Mouse (Mus musculus) urinary bladder, postnatal 10 days (tissue): ENCODE results near the gene Olfr980.
"Not testable (repeated sequence)": the region's sequence is repeated elsewhere in the genome, so short reads cannot be mapped to it uniquely, and the experiment has no call there.

Source experiments
- DNase-seq: peaks from one replicate; pipeline ENCODE4 v3.0.0; 2022; ENCODE audit warnings: low spot score

The Olfr980 gene

GRCm38 (mm10) chr9:40009482-40009881, at the start of gene Olfr980:
Gene Olfr980, minus strand, starts transcription at chr9:40009582.
- no peak for DNase-seq

DNA sequence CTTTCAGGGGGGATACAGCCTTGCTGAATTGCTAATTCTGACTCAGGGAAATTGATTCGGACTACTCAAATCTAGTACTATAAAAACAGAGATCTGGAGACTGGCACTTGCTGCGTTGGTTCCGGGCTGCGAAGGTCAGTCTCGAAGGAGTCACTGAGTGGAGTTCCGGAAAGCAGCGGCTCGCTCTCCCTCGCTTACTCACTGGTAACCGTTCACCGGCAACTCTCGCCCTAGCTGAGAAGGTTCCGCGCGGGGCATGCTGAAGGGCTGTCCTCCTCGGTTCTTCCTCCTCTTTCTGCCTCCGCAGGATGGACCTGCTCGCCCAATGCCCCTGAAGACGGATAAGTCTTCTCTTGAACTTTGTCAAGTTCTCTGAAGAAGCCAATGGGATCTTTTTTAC, 40.8 kb upstream of the Olfr980 start:
- no peak for DNase-seq

DNA sequence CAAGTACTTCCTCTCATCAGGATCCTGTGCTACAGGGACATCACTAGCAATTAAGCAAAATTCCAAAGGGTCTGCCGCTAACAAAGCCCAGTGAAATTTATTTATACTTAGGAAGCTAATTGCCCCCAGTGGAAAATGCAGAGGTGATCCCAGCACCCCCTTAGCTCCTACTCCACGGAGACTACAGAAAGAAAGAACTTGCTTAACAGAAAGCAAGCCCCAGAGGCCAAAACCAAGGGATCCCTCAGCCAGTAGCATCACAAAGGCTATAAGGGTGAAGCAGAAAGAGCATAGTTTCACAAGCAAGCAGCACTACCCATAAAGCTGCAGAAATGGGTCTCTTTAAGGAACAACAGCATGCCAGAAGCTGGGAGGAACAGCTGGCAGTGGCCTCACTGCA, 11.8 kb upstream of the Olfr980 start, which contains the start of gene Olfr981:
Gene Olfr981 (plus strand): TSS at position 301 of the 400 bp plus-strand sequence.
- DNase-seq, result no peak

- no peak for DNase-seq
Measured at GRCm38 (mm10) chr9:40003365-40003764, 6.0 kb downstream of the Olfr980 start, which contains the start of gene Olfr979. Gene Olfr979, minus strand, starts transcription at chr9:40003465.

DNA sequence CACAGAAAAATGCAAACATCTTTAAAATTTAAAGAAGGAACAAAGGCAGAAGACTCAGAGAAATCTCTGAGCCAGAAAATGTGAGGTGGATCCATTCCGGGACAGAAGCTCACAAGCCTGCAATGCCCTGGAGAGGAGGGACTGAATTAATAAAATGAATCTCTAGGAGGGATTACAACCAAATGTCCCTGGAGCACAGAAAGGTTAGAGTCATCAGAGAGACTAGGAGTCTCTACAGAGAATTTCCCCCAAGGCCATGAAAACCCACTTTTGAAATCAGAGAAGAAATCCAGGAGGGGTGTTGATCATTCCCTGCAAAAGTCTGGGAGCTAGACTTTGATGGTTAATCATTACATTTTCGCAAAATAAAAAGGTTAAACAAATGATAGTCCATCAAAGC, 17.6 kb downstream of the Olfr980 start, which contains the start of gene Olfr978:
Gene Olfr978 (plus strand): TSS at position 301 of the 400 bp plus-strand sequence.
- no peak for DNase-seq

GRCm38 (mm10) chr9:39976581-39977145, 32.7 kb downstream of the Olfr980 start:
- not testable (repeated sequence) for DNase-seq

DNA sequence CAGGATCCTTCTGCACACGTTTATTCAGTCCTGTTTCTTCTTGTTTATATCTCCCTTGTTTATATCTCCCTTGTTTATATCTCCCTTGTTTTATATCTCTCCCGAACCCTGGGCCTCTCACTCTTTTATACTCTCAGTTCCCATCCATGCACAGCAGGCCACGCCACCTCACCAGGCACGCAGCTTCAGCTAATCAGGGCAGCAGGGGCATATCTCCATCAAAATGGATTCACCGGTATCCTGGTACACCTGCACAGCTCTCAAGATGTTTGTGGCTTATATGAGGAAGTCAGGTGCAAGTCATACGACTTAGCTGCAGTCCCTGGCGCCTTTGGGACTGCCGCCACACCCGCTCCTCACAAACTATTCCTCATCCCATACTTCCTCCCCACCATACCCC, 48.3 kb downstream of the Olfr980 start, which contains the start of gene Olfr976:
Gene Olfr976 (minus strand): TSS at position 101 of the 400 bp plus-strand sequence.
- DNase-seq, result not testable (repeated sequence)
